Mouse (Mus musculus): ENCODE measurements around the gene Wasf1. TPM values are rescaled to one million over a fixed set of nuclear protein-coding genes. Genes with fewer than 3 reads are reported as not detected.

Gene Wasf1
- polyA plus RNA-seq, 1 experiment from 2014 or later, result 31.9 TPM

DNA sequence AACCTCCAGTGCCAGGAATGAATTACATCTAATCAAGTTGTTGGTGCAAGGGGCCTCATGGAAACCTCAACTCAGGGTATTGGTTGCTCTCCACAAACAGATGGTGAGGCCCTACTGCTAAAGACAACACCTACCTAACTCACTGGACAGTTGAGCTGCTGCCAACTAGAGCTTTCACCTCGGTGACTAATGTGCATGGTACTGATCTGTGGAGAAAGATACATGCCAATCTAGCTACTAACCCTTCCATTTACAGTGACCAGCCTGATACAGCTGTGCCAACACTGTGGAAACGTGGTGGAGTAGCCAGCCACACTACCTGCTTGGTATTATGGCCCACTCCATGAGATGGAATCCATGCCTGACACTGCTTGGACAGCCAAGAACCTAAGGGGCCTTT, 11.2 kb upstream of the Wasf1 start:
- Histone ChIP-seq H3K4me1 (peaks cover 13% of the 10 kb centered on the region), H3K27me3 (ENCODE audit: insufficient read depth, poor library complexity, severe bottlenecking) (no peaks in the 10 kb centered on the region), H3K36me3 (peaks cover 9% of the 10 kb centered on the region; the same call in 1 of the 2 replicates), H3K9me3 (no peaks in the 10 kb centered on the region), H3K4me3 (no peak overlapping the region), H3K27ac (no peak overlapping the region)
- 83% methylated on average over 2 of the region's 2 CpGs for WGBS
- no peak for DNase-seq (ENCODE audit: low spot score)

DNA sequence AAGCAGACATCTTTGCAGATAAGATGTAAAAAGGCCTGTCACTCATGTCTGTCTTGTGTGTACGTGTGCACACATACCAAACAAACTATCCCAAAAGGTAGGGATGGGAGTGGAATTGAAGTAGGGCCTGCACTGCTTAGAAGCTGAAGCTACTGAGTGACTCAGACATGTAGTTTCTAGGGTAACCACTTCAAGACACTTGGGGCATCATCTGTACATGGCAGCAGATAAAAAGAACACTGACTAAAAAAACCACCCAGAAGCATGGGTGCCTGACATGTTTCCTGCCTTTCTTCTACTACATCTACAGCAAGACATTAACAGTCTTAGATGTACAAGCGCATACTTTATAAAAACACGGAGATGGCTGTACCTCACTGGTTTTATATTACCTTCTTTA, 5.0 kb upstream of the Wasf1 start:
- H3K27me3 ChIP-seq (ENCODE audit: insufficient read depth, poor library complexity, severe bottlenecking), result no peaks in the 10 kb centered on the region
- no peak for DNase-seq (ENCODE audit: low spot score)
- 61% methylated on average over 3 of the region's 3 CpGs for WGBS
- 0 out of 2 replicates have a peak, but pooled peaks cover 4% of the 10 kb centered on the region for H3K36me3 ChIP-seq
- H3K27ac ChIP-seq, result no peak overlapping the region
- H3K4me1 ChIP-seq, result peaks cover 32% of the 10 kb centered on the region
- no peak overlapping the region for H3K4me3 ChIP-seq
- H3K9me3 ChIP-seq, result no peaks in the 10 kb centered on the region

DNA sequence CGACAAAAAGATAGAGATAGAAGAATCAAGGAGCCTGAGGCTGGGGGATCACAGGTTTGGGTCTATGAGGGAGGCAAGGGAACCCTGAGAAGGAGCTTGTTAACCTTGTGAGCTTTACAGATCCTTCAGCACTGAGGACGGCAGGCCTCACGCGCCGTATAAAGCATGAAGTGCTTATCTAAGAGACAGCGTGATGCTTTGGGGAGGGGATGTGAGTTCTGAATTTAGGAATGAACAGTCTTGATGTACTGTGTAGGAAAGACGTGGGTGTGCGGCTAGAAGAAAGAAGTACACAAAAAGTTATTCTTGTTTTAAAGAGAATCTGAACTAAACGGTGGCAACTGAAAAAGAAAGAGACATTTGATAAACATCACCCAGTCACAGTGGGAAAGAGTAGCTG, 3.3 kb upstream of the Wasf1 start:
- no peaks in the 10 kb centered on the region for H3K27me3 ChIP-seq (ENCODE audit: insufficient read depth, poor library complexity, severe bottlenecking)
- DNase-seq (ENCODE audit: low spot score), result no peak
- no peak overlapping the region for H3K4me3 ChIP-seq
- peaks cover 32% of the 10 kb centered on the region for H3K4me1 ChIP-seq
- WGBS, result 59% methylated on average over 9 of the region's 9 CpGs
- H3K36me3 ChIP-seq, result 0 out of 2 replicates have a peak, but pooled peaks cover 4% of the 10 kb centered on the region
- H3K27ac ChIP-seq, result no peak overlapping the region
- H3K9me3 ChIP-seq, result no peaks in the 10 kb centered on the region

GRCm38 (mm10) chr10:40881236-40881635, 2.0 kb upstream of the Wasf1 start:
- H3K4me1 ChIP-seq, result peaks cover 32% of the 10 kb centered on the region
- no peak overlapping the region for H3K27ac ChIP-seq
- no peaks in the 10 kb centered on the region for H3K27me3 ChIP-seq (ENCODE audit: insufficient read depth, poor library complexity, severe bottlenecking)
- no peak overlapping the region; the same call in 1 of the 2 replicates for H3K4me3 ChIP-seq
- no peaks in the 10 kb centered on the region for H3K36me3 ChIP-seq
- WGBS, result 70% methylated on average over 3 of the region's 3 CpGs
- no peak for DNase-seq (ENCODE audit: low spot score)
- no peaks in the 10 kb centered on the region for H3K9me3 ChIP-seq

GRCm38 (mm10) chr10:40882333-40882732, 942 bp upstream of the Wasf1 start:
- 14% methylated on average over 9 of the region's 9 CpGs for WGBS
- peak overlapping the region; percentile 92 for H3K4me3 ChIP-seq

DNA sequence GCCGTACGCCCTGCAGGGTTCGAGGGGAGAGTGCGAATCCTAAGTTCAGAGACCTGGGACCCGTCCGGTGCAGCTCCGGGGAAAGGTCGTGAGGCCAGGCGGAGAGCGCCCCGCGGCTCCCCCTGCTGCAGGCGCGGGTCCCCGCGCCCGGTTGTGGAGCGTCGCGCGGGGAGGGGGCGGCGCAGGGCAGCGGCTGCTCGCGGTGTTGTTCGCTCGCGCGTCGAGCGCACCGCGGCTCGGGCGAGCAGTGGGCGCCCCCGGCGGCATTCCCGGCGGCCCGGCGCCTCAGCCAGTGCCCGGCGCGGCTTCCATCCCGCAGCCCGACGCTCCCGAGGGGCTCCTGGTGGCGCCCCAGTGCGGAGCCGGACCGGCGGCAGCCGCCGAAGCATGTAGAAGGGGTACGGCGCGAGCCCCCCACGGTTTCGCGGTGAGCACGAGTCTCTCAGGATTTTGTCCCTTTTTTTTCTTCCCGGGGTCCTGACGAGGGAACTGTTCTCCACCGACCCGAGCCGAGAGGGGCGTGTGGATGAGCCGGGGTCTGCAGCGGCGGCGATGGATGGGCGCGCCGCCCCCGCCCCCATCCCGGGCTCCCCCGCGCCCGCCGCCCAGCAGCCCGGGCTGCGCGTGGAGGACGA, 486 bp downstream of the Wasf1 start:
- peak overlapping the region; percentile 92 for H3K4me3 ChIP-seq
- H3K9me3 ChIP-seq, result no peaks in the 10 kb centered on the region
- peaks cover 25% of the 10 kb centered on the region for H3K4me1 ChIP-seq
- H3K36me3 ChIP-seq, result no peaks in the 10 kb centered on the region
- no peaks in the 10 kb centered on the region for H3K27me3 ChIP-seq (ENCODE audit: insufficient read depth, poor library complexity, severe bottlenecking)
- H3K27ac ChIP-seq, result peak overlapping the region; percentile 99
- peak; percentile 78 for DNase-seq (ENCODE audit: low spot score)
- WGBS, result under 1% methylated on average over 83 of the region's 87 CpGs

More at GRCm38 (mm10) chr10:40882333-40882732, 942 bp upstream of the Wasf1 start:
- H3K27ac ChIP-seq, result peak overlapping the region; percentile 99
- H3K4me1 ChIP-seq, result peaks cover 32% of the 10 kb centered on the region
- DNase-seq (ENCODE audit: low spot score), result no peak
- H3K36me3 ChIP-seq, result no peaks in the 10 kb centered on the region
- H3K9me3 ChIP-seq, result no peaks in the 10 kb centered on the region
- H3K27me3 ChIP-seq (ENCODE audit: insufficient read depth, poor library complexity, severe bottlenecking), result no peaks in the 10 kb centered on the region

- no peak for DNase-seq (ENCODE audit: low spot score)
- Histone ChIP-seq H3K27ac (peak overlapping the region; percentile 99), H3K36me3 (no peaks in the 10 kb centered on the region), H3K27me3 (ENCODE audit: insufficient read depth, poor library complexity, severe bottlenecking) (no peaks in the 10 kb centered on the region), H3K4me3 (peak overlapping the region; percentile 92), H3K9me3 (no peaks in the 10 kb centered on the region), H3K4me1 (peaks cover 20% of the 10 kb centered on the region)
- under 1% methylated on average over 40 of the region's 40 CpGs for WGBS
Observed at GRCm38 (mm10) chr10:40884279-40884806, 1.1 kb downstream of the Wasf1 start.

GRCm38 (mm10) chr10:40885432-40885831, 2.2 kb downstream of the Wasf1 start:
- Histone ChIP-seq H3K4me3 (no peak overlapping the region), H3K27me3 (ENCODE audit: insufficient read depth, poor library complexity, severe bottlenecking) (no peaks in the 10 kb centered on the region), H3K36me3 (no peaks in the 10 kb centered on the region), H3K4me1 (peaks cover 9% of the 10 kb centered on the region), H3K9me3 (no peaks in the 10 kb centered on the region), H3K27ac (no peak overlapping the region)
- WGBS, result 78% methylated on average over 7 of the region's 7 CpGs
- no peak for DNase-seq (ENCODE audit: low spot score)

DNA sequence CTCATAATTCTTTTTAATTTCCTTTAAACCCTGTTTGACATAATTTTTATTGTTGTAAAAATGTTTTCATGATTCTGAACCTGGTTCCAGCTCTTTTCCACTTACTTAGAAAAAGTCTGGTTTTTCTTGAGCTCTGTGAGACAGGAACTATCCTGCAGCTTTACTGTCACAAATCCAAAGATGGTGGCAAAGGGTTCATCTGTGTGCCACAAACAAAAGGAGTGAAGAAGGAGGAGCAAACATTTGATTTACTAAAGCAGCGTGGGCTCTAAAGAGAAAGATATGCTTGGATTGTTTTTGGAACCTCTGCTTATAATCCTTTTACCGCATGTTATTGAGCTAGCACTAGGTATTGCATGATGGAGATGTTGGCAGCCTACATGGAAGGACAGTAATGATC, 4.0 kb downstream of the Wasf1 start:
- DNase-seq (ENCODE audit: low spot score), result no peak
- 90% methylated on average over 2 of the region's 2 CpGs for WGBS
- H3K4me1 ChIP-seq, result no peaks in the 10 kb centered on the region
- H3K36me3 ChIP-seq, result no peaks in the 10 kb centered on the region
- no peak overlapping the region for H3K4me3 ChIP-seq
- H3K27ac ChIP-seq, result no peak overlapping the region
- H3K27me3 ChIP-seq (ENCODE audit: insufficient read depth, poor library complexity, severe bottlenecking), result no peaks in the 10 kb centered on the region
- H3K9me3 ChIP-seq, result no peaks in the 10 kb centered on the region

- H3K9me3 ChIP-seq, result no peaks in the 10 kb centered on the region
- DNase-seq (ENCODE audit: low spot score), result no peak
- H3K27ac ChIP-seq, result no peak overlapping the region
- no peaks in the 10 kb centered on the region for H3K36me3 ChIP-seq
- H3K4me3 ChIP-seq, result no peak overlapping the region
- WGBS, result 85% methylated on average over 4 of the region's 4 CpGs
- H3K4me1 ChIP-seq, result no peaks in the 10 kb centered on the region
- H3K27me3 ChIP-seq (ENCODE audit: insufficient read depth, poor library complexity, severe bottlenecking), result no peaks in the 10 kb centered on the region
Observed at GRCm38 (mm10) chr10:40889146-40889545, 5.9 kb downstream of the Wasf1 start.

DNA sequence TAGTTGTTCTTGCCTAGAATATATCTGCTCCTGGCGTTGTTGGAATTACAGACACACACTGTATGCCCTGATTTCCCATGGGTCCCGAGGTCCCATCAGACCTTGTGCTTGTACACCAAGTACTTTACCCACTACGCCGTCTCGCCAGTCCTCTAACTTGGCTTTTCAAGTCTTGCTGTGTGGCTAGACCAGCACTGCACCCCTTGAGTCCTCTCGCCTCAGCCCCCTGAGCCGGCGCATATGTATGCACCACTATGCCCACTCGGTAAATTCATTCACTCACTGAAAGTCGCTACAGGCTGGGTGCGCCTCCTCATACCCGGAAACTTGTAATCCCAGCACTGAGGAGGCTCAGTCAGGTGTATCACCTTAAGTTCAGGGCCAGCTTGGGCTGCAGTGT, 12.5 kb downstream of the Wasf1 start:
- WGBS, result 90% methylated on average over 12 of the region's 12 CpGs
- no peak overlapping the region for H3K4me3 ChIP-seq
- H3K27ac ChIP-seq, result no peak overlapping the region
- H3K36me3 ChIP-seq, result no peaks in the 10 kb centered on the region
- no peaks in the 10 kb centered on the region for H3K27me3 ChIP-seq (ENCODE audit: insufficient read depth, poor library complexity, severe bottlenecking)
- H3K9me3 ChIP-seq, result no peaks in the 10 kb centered on the region
- 0 out of 2 replicates have a peak, but pooled peaks cover 2% of the 10 kb centered on the region for H3K4me1 ChIP-seq
- no peak for DNase-seq (ENCODE audit: low spot score)

DNA sequence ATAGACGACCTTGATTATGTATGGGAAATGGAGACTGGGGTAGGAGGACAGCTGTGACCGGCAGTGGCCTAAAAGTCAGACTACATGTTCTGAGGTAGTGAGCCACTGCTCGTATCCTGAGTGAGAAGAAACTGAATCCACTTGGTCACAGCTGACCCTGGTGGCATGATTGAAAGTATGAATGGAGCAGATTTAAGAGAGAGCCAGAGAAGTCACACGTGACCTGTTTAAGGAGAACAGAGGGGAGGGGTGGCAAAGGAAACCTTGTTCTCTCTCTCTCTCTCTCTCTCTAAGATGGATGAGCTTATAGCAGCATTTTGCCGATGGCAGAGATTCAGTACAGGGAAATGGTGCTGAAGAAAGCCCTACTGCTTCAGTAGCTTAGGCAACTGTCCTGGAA, 13.4 kb downstream of the Wasf1 start:
- H3K4me1 ChIP-seq, result 0 out of 2 replicates have a peak, but pooled peaks cover 2% of the 10 kb centered on the region
- no peak overlapping the region for H3K27ac ChIP-seq
- DNase-seq (ENCODE audit: low spot score), result no peak
- no peaks in the 10 kb centered on the region for H3K27me3 ChIP-seq (ENCODE audit: insufficient read depth, poor library complexity, severe bottlenecking)
- H3K9me3 ChIP-seq, result no peaks in the 10 kb centered on the region
- 75% methylated on average over 5 of the region's 5 CpGs for WGBS
- H3K36me3 ChIP-seq, result no peaks in the 10 kb centered on the region
- no peak overlapping the region for H3K4me3 ChIP-seq

- Histone ChIP-seq H3K27ac (no peak overlapping the region), H3K4me1 (peaks cover 5% of the 10 kb centered on the region; the same call in 1 of the 2 replicates), H3K36me3 (no peaks in the 10 kb centered on the region), H3K4me3 (no peak overlapping the region), H3K9me3 (no peaks in the 10 kb centered on the region), H3K27me3 (ENCODE audit: insufficient read depth, poor library complexity, severe bottlenecking) (no peaks in the 10 kb centered on the region)
- no peak for DNase-seq (ENCODE audit: low spot score)
- WGBS, result 91% methylated on average over 4 of the region's 4 CpGs
Observed at GRCm38 (mm10) chr10:40901786-40902185, 18.5 kb downstream of the Wasf1 start.
